Mouse (Mus musculus) Patski (cell line): ENCODE measurements at regions not wholly inside any gene's neighbourhood (a gene's known extent, or its start where the extent isn't known, plus 50 kb on each side); places are given as distances from the start of the nearest gene placed in this dataset.

Experiments
- ATAC-seq: fragments of 100-300 bp; one replicate; pipeline ENCODE4 v1.8.0; 2021
- CTCF ChIA-PET: fragments of 350-600 bp; sonication (Branson Sonifier 250); formaldehyde crosslinking; loops from one replicate; lab custom pipeline; 2022; ENCODE audit warnings: inconsistent platforms; lab: Charles Lee
- POLR2A ChIA-PET: fragments of 350-600 bp; sonication (Branson Sonifier 250); formaldehyde crosslinking; loops from one replicate; lab custom pipeline; 2022; ENCODE audit warnings: antibody characterized with exemption, inconsistent platforms; lab: Charles Lee
- DNase-seq: peaks from one replicate; pipeline ENCODE4 v3.0.0-alpha.2; 2011; ENCODE audit warnings: low read depth, low spot score
- H3K27me3 ChIP-seq: fragments of 371-371 bp; one replicate; pipeline ENCODE4 v1.5.1; 2021
- CTCF ChIP-seq: fragments of 100-300 bp; IDR thresholded peaks from one replicate; pipeline ENCODE4 v1.5.1; 2021
- in situ Hi-C: fragments of 300-500 bp; cut with MboI; formaldehyde crosslinking; loops from 3 replicates; pipeline ENCODE4 v1.11.1; 2018; ENCODE audit warnings: low pct_unique_long_range_greater_than_20kb, mixed read lengths

DNA sequence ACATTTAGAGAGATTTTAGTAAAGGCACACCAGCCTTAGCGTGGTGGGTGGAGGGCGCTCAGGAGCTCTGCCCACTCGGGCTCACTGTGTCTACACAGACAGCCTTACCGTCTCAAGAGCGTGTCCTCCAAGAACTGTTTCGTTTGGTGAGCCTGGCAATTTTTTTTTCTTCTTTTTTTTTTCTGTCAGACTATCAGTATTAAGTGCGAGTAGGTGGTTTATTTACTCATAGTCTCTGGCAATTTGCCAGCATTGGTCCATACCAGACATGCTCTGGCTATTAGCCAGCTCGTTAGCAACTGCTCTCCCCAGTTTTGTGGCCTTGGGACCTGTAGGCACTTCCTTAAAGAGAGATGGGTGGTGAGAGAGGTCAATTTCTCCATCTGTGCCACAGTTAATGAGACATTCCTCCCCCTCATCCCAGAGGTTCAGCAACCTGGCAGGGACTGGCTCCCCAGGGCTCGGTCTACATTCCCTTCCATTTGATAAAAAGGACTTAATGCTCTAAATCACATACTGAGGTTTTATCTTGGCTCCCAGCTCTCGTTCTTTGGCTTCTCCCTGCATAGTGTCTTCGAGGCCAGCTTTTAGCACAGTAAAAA, 192.9 kb upstream of the Hs6st1 start:
- ATAC-seq (peak; percentile 92), DNase-seq (peak; percentile 58)
- no peak for TF ChIP-seq CTCF
- H3K27me3 ChIP-seq: no peaks in the 10 kb centered on the region
- in situ Hi-C loops: loop anchor here (10.0 kb wide), 1 partner anchor 189 kb away; the partner anchor contains the start of gene Hs6st1
- ChIA-PET CTCF (no interaction called here), POLR2A (no interaction called here)

DNA sequence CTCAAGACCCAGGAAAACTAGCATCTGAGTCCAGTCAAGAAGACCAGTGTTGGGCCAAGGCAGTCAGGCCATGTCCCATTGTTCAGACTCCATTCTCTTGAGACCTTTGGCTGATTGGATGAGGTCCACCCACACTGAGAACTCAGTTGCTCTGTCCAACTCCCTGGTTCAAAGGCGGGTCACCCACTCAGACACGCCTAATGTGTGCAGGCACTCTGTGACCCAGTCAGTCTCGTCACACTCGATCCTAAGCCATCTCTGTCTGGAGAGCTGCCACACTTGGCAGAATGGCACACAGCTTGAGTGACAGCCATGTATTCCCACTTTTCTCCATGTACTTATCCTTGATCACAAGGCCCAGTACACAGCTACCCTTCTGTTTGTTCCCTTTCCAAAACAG, 189.8 kb upstream of the Hs6st1 start:
- no peaks in the 10 kb centered on the region for H3K27me3 ChIP-seq
- DNase-seq (no peak), ATAC-seq (no peak)
- ChIA-PET CTCF (no interaction called here), POLR2A (no interaction called here)
- in situ Hi-C loops: loop anchor here (10.0 kb wide), 1 partner anchor 186 kb away; the partner anchor contains the start of gene Hs6st1
- TF ChIP-seq CTCF: no peak

DNA sequence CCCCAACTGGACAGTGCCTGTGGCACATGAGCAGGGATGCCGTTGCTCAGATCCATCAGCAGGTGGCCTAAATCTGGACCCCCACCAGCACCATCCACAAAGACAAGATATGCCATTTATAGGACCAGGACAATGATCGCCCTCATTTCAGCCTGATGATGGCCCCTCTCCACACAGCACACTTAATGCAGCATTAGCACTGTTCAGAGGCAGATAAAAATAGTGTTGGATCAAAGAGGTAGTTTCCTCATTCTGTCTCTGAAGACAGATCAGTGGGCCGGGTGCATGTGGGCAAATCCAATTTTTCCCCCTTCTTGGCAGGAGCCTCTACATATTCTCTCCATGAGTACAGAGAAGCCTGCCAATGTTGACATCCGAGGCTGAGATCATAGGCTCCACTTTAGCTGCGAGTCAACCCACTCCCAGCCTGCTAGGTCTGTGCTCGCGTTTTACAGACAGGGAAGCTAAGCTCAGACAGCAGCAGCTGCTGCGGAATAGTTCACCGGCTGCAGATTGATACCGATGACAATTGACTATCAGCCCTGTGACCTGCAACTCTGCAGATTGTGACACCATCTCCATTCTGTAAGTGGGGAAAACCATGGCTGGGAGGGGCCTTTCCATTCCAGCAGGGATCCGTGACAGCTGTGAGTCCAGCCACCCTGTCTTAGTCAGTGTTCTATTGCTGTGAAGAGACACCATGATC, 188.7 kb upstream of the Hs6st1 start:
- ChIA-PET CTCF (interaction anchor here (0.6 kb wide), 1 partner anchor 296 kb away, joined by 3 read pairs; no protein-coding TSS in a partner anchor), POLR2A (interaction anchor here (0.6 kb wide), 1 partner anchor 224 kb away, joined by 5 read pairs; no protein-coding TSS in a partner anchor)
- ATAC-seq: no peak
- in situ Hi-C loops: loop anchor here (10.0 kb wide), 1 partner anchor 185 kb away; the partner anchor contains the start of gene Hs6st1
- no peak for TF ChIP-seq CTCF
- no peaks in the 10 kb centered on the region for H3K27me3 ChIP-seq
- DNase-seq: no peak

GRCm38 (mm10) chr1:35880562-35881265, 187.5 kb upstream of the Hs6st1 start:
- no peak for TF ChIP-seq CTCF
- ChIA-PET CTCF (no interaction called here), POLR2A (interaction anchor here (0.6 kb wide), 1 partner anchor 225 kb away, joined by 5 read pairs; no protein-coding TSS in a partner anchor)
- DNase-seq (no peak), ATAC-seq (no peak)
- no peaks in the 10 kb centered on the region for H3K27me3 ChIP-seq
- in situ Hi-C loops: no loop called here

DNA sequence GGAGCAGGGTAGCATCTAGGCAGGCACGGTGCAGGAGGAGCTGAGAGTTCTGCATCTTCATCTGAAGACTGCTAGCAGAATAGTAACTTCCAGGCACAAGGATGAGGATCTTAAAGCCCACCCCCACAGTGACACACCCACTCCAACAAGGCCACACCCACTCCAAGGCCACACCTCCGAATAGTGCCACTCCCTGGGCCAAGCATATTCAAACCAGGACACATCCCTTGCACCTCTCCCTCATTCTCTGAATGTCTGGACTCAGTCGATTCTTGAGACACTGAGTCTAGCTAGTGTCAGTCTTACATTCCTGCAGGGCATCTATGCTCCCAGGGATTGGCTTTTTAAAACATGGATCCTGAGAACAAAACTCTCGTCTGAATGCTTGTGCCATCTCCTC, 186.7 kb upstream of the Hs6st1 start:
- ATAC-seq (no peak), DNase-seq (no peak)
- no peak for TF ChIP-seq CTCF
- POLR2A ChIA-PET: no interaction called here
- CTCF ChIA-PET: no interaction called here
- H3K27me3 ChIP-seq: no peaks in the 10 kb centered on the region
- in situ Hi-C loops: no loop called here

DNA sequence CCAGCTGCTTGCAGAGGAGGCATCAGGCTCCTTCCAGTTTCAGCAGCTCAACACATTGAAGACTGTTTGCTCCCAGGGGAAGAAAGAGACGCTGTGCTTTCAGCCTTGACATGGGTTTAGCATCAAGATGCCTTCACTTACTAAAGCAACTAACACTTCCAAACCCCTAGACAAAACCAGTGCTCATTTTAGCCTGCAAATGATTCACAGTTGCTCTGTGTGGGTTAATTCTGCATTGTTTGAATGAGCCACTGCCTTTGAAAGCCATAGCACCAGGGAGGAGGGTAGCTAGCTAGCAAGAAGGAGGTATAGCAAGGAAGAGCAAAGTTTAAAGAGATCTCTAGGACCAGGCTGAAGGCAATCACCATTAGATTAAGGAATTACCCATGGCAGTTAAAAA, 186.1 kb upstream of the Hs6st1 start:
- no peak for ATAC-seq
- POLR2A ChIA-PET: no interaction called here
- DNase-seq: no peak
- CTCF ChIA-PET: no interaction called here
- in situ Hi-C loops: no loop called here
- no peaks in the 10 kb centered on the region for H3K27me3 ChIP-seq
- TF ChIP-seq CTCF: no peak

GRCm38 (mm10) chr1:35889731-35890499, 178.3 kb upstream of the Hs6st1 start:
- H3K27me3 ChIP-seq: no peaks in the 10 kb centered on the region
- DNase-seq: no peak
- in situ Hi-C loops: no loop called here
- ChIA-PET POLR2A (no interaction called here), CTCF (interaction anchor here (1.4 to 1.5 kb wide), 2 partner anchors 12 to 14 kb away, joined by 3 to 4 read pairs; no protein-coding TSS in a partner anchor)
- no peak for TF ChIP-seq CTCF
- no peak for ATAC-seq

GRCm38 (mm10) chr1:35890500-35890900, 177.7 kb upstream of the Hs6st1 start:
- CTCF ChIA-PET: interaction anchor here (1.4 to 1.5 kb wide), 2 partner anchors 11 to 13 kb away, joined by 3 to 4 read pairs; no protein-coding TSS in a partner anchor
- ATAC-seq: no peak
- in situ Hi-C loops: no loop called here
- no peak for TF ChIP-seq CTCF
- POLR2A ChIA-PET: no interaction called here
- no peaks in the 10 kb centered on the region for H3K27me3 ChIP-seq
- DNase-seq: no peak

DNA sequence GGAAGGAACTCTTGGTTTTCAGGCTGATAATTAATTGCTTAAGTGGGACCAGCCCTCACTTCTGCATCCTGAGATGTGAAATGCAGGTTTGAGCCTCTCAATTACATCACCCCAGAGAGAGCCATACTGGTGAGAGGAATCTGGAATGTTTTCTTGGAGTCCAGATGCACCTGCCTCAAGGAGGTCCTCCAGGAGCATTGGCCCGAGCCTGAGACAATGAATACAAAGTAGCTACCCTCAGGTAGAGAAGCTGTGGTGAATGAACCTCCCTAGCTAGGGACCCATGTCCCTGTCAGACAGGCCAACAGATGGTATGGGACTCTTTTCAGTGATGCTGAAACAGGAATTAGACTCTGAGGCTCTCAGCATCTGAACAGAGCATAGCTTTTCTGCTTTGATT, 168.7 kb upstream of the Hs6st1 start:
- in situ Hi-C loops: no loop called here
- ChIA-PET CTCF (interaction anchor here (0.9 kb wide), 1 partner anchor 21 kb away, joined by 3 read pairs; no protein-coding TSS in a partner anchor), POLR2A (no interaction called here)
- TF ChIP-seq CTCF: no peak
- ATAC-seq: no peak
- H3K27me3 ChIP-seq: no peaks in the 10 kb centered on the region
- no peak for DNase-seq

GRCm38 (mm10) chr1:35904001-35904547, 164.1 kb upstream of the Hs6st1 start:
- POLR2A ChIA-PET: no interaction called here
- peak; percentile 68 for DNase-seq
- CTCF ChIA-PET: interaction anchor here (0.9 kb wide), 1 partner anchor 13 kb away, joined by 4 read pairs; no protein-coding TSS in a partner anchor

More at GRCm38 (mm10) chr1:35904001-35904547, 164.1 kb upstream of the Hs6st1 start:
- TF ChIP-seq CTCF: no peak
- ATAC-seq: peak; percentile 86
- in situ Hi-C loops: no loop called here
- no peaks in the 10 kb centered on the region for H3K27me3 ChIP-seq
